Mouse (Mus musculus) frontal cortex, postnatal 25 days (tissue): ENCODE data around the gene Ntm.

ENCODE experiments used
- DNase-seq, 2 experiments: peaks; one replicate each; pipeline ENCODE4 v3.0.0; 2022; ENCODE audit warnings: low spot score in 2 of 2

Ntm gene

DNA sequence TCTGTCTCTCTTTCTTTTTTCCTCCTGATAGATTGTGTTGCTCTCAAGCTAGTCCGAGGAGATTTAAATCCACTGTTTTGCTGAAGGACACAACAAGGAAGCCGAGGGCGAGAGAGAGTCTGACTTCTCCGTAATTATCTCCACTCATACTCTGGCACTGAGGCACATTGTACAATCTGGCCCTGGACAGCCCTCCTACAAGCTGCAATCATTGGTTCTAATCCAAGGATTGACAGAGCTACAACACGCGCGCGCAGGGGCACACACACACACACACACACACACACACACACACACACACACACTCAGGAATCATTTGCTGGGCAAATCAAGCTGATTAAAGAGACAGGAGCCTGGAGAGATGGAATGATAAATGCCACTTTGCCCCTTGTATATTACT is at the start of gene Ntm:
TSS of gene Ntm (minus strand) at position 164 of the 400 bp plus-strand sequence.
- DNase-seq: peak; percentile 37 to 47

DNA sequence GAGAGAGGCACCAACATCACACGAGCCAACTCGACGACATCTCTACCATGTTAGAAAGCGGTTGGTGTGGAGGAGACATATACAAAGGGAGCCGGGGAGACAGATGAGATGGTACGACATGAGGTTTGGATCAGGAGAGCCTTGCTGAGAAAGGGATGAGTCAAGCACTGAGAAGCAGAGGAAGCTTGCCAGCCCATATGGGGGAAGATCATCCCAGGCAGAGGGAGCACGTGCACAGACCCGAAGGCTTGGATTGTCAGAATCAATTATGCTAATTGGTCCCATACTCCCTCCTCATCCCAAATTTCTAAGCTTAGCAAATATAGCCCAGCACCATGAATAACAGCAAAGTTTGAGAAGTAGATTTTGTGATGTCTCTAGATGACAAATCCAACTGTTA is 42.8 kb upstream of the Ntm start:
- no peak for DNase-seq

DNA sequence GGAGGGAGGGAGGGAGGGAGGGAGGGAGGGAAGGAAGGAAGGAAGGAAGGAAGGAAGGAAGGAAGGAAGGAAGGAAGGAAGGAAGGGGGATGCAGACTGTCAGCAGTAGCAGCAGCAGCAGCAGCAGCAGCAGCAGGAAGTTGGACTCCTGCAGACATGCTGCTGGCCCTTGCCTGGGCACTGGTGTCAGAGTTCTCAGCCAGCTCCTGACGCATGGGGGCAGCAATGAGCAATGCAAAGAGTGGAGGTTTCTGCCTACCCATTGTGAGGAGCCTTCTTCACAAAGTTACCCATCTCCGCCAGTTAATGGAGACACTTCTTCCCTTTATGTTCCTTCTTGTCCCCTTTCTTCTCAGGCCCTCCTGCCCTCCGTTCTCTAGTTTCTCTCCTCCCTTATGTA is 40.7 kb upstream of the Ntm start:
- peak; percentile 58 to 77 for DNase-seq

DNA sequence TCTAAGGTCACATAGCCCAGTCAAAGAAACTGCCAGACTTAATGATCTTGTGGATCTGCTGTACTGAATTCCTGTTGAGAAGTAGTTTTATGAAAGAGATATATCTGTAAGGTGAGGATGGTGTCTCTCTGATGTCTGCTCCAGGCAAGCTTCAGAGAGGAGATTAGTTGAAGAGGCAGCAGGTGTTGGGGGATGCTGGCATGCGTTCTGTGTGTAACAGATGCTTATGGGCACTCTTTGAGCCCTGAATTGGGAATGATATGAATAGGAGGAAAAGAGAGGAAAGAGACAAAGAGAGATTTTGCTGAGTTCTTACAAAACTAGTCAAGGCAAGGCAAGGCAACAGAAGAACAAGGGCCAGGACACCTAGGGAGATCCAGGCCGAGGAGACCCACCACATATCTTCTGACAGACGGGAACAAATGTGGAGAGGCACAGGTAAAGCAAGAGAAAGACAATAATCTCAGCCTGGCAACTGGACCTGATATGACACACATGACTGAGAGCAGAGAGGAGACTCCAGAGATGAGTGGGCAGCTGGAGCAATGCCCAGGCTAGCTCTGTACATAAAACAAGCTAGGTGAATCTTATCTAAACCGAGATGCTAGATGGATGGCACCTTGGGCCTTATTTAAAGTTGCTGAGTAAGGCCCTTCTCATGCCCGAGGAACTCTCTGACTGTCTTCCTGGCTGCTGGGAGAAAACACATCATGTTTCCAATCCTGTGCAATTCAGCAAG is 18.4 kb upstream of the Ntm start:
- DNase-seq: no peak

DNA sequence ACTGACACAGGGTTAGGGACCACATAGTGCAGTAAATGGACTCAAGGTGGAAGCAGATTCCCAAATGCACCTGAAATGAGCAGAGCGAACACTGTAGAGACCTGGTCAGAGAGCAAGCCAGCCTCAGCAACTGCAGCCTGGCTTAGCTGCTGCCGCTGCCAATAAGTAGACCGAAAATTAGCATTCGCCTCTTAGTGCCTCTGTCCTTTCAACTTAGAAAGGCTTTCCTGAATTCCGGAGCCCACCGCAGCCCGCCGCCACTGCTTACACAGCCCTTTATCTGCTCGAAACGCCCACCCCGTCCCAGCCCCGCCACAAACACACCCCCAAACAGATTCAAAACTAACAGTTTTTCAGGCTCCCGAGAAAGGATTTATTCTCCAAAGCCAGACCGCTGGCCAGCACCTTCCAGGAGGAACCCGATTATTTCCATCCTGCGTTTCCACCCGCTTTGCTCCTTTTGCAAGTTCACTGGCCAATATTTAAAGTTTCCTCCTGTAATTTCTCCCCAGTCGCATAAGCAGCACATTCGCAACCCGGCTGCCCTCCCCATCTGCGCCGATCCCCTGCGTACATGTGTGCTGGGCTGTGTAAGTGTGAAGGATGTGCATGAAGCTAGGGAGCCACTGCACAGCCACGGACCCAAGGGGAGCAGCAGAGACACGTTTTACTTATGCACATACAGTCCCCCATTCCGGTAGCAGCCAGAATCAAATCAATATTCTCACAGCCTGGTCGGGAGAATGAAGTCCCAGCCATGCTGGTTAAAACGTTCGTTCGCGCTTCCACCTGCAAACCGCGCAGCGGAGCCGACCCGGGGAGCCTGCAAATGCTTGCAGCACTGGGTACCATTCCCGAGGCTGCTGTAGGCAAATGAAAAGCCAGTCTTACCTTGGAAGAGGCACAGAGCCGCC is 730 bp downstream of the Ntm start:
- DNase-seq: peak; percentile 40 to 41

DNA sequence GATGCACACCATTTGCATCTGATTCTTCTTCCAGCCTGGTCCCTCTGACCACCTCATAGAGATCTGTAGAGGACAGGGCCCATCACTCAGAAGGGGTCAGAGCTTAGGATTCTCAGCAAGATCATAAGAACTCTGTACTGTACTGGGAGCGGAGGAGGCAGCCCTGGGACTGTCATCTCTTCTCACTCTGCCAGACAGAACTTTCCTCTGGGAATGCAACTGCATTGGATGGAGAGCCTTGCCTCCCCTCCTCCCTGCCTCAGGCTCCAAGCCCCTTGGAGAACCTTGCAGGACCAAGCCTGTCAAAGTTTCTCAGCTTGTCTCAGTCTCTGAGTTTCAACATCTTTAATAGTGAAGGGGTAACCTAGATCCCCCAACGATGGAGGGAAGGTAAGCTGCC is 1.4 kb downstream of the Ntm start:
- no peak for DNase-seq

DNA sequence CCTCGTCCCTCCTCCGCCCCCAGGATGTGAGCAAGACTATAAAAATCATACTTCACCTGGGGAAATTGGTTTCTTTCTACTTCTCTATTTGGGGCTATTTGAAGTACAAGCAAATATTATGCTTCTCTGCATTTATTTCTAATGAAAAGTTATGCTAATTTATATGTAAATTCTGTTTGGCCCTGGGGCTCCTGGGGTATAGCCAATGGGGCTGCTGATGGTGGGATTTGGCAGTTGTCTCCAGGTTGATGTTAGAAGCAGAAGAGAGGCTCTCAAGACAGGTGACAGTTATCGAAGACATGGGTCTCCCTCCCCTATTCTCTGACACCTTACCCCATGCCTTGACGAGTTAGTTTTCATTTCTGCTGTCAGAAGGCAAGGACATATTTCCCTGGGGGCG is 2.2 kb downstream of the Ntm start:
- no peak for DNase-seq

DNA sequence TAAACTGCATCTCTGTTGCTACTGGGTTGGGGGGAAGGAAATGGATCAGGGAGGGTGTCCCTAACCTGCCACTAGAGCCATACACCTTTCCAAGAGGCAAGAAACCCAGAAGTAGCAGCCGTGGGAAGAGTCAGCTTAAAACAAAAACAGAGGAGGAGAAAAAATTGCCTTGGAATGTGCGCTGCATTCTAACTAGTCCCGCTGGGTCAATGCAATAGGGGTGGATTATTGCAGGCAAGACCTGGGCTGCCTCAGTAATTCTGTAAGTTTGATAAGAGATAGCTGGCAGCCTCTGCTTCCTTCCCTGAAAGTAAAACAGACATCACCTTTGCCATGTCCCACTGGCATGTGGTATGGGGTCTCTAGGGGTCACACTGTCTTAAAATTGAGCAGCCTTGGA is 2.7 kb downstream of the Ntm start:
- DNase-seq: no peak

DNA sequence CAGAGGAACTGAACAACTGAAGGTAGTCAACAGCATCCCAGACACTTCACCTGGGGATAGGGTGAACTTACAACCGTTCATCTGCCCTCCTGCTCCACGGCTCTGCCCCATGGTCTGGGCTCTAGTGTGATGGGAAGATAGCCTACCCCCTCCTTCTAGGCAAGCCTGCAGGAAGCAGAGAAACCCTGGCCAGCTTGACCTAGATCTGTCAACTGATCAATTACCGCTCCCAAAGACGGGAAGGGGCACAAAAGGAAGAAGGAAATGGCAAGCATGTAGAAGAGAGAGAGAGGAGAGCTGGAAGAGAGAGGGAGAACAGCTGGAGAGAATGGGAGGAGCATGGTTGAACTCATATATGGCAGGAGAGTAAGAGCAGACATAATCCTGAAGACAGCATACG is 6.0 kb downstream of the Ntm start:
- DNase-seq: no peak

DNA sequence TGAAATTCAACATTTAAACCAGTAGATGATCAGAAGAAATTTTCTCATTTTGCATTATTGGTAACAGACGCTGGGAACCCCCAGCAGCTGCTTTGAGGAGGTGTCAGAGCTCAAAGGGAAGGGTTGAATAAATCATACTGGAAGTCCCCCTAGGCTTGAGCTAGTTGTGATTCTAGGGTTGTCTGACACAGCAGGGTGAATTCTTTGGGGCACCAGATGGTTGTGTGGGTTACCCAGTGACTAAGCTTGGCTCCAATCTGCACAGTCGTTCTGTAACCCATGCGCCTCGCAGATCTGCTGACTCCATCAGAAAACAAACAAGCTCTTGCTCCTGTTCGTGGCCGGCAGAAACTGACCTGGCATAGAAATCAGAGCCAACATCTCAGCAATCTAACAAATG is 8.9 kb downstream of the Ntm start:
- peak in 1 of 2 experiments; percentile 30 for DNase-seq

DNA sequence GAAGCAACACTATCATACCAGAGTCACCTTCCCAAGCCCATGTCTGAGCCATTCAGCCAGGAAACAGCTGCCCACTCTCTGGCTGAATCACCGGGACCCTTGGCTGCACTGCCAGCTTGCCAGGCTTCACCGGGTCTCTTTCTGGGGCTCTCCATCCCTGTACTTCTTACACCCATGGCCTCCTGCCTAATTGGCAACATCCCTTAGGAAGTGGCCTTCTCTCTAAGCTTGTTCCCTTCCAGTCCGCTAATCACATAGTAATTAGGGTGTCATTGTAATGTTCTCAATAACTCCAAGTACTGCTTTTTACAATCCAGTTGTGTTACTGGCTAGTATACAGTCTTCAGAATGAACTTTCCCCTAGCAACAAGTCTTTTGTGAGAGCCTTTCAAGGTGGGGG is 13.9 kb downstream of the Ntm start:
- no peak for DNase-seq

DNA sequence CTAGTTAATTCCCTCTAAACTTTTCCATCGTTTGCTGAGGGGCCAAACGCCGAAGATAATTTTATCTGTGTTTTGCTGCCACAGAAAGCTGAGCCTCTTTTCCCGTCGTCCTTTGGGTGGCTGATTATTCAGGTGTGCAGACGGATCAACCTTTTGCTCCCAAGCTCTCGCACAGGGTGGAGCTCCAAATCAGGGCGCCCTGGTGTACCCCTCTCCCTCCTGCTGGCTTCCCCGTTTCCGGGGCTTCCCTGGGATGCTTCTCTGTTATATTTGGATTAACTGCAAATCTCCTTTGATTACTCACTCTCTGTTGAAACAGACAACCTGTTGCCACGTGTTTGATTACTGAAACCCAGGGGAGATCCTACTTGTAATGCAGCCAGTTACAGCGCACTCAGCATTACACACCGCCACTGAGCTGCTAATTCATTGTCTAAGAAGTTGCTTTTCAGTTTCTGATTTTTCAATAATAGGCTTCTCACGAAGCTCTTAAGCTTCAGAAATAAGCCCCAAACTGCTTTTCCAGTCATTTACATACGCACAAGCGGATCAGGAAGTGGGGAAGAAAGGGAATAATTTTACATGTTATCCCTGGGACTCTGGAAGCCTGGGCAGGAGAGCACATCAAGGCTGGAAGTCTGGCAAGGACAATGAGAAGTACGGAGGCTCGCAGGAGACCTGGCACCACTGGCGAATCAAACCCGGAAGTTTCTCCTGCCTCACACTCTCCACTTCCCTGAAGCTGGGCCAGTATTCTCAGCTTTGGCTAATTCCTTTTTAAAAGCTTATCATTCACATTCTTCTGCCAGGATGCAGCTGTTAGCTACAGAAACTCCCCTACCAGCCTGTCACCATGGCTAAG is 19.5 kb downstream of the Ntm start:
- no peak for DNase-seq

DNA sequence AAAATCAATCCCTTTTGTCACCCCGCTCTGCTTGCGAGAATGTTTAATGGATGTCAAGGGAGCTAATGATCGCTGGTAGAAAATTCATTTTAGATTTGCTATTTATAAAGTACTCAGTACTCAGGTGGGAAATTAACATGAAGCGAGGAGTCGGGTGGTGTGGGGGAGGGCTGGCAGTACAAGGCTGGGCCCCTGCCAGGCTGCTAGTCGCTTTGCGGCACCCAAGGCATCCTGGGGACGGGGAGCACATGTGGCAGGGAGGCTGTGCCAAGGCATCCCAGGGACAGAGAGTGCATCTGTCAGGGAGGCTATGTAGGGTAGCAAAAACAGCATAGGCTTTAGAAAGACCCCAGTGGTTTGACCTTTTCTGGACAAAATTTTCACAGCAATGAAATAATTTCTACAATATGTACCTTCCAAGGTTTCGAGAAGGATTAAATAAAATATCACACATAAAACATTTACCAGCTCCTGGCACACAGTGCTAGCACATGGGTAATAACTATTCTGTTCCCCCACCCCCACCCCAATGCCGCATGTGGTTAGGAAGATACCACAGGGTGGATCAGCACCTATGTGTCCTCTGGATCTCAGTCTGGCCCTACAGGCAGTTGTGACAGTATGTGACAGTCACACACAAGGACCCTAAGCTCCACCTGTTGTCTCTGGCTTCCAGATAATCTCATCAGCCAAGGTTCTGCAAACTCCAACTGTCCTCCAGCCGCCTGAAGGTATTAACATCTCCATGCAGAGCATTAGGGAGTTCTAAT is 20.6 kb downstream of the Ntm start:
- DNase-seq: peak in 1 of 2 experiments; percentile 22

DNA sequence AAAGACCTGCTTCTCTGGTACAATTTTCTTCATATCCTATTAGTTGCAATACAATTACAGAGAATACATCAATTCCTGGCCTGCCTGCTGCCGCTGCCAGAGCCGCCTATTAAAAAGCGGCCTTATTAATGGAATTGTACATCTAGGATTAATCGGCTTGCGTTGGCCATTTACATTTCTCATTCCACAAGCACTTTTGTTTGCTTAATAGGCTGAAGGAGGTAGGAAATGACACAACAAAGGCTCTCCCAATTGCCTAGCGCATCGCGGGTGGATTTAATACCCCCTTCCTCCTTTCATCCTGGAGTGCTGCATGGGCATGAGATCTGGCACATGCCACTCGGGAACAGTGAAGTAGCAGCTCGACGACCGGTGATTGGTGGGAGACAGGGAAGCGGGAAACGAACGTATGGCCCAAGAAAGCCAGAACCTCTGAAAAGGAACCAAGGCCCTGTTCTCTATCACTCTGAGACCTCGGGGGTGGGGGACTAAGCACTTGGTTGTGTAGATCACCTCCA is 23.4 kb downstream of the Ntm start:
- DNase-seq: no peak

DNA sequence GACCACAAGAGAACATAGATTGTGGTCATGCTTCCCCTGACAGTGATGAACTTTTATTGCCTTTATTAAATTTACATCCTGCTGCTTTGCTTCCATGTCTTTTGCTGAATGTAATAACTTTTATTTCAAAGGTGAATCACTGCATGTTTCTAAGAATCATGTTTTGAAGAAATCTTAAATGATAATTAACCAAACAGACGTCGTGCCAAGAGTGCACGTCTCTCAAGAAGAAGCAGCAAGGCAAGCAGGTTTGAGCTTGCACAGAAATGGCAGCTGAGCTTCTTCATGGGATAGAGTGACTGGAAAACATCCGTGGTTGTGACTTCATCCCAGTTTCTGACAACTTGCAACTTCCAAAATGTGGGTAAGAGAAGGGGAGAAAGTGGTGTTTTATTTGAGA is 34.1 kb downstream of the Ntm start:
- DNase-seq: no peak

DNA sequence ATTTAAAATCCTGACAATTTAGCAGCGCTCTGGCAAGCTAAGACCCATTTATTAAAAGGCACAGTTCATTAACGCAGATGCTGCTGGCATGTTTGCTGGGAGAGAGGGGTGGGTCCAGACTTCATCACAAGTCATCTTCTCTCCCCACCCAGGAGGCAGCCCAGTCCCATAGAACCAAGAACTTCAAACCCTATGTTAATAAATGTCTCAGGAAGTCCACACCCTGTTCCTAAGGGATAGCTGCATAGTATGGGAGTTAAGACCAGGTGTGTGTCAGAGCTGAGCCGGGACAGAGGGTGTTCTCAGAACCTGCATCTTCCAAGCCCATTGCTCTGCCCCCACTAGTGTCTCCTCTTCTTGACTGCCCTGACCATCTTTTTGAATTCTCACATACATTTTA is 37.6 kb downstream of the Ntm start:
- no peak for DNase-seq

DNA sequence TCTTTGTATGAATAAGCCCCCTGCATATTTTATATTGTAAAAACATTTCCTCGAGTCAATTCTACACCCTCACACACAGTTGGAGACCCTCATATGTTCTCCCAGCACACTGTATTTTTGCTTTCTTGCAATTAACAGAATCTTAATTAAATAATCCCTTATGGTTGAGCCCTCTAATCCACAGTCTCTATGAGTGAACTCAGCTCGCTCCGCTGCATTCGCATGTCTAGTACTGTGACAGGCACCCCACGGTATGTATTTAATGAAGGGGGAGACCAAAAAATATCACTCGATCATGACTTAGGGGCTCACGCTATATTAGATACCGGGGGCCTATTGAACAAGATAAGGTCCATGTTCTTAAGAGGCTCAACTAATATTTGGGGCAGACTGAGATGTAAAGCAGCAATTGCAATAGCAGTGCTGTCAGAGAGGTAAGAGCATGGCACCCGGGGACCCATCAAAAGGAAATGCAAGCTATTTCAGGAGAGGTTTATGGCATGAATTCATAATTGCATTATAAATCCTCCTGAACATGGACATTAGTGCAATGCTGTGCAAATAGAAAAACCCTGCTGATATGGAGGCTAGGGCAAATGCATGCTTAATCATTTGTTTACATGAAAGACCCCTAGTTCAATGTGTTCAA is 64.4 kb downstream of the Ntm start:
- DNase-seq: no peak

DNA sequence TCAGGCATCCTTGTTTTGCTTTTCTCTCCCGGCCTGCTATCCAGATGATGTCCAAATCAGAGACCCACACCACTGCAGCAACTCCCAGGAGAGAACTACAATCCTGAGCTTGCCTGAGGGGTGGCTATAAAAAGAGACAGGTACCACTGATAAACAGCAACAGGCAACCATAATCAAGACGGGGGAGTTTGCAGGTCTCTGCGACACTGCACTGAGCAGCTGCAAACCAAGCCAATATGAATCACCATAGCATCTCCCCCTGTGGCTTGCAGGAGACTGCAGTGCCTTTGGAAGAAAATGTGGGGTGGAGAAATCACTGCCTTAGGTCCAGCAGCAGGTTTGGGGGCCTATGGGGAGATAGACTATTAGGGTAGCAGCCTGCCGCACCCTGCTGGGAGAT is 65.5 kb downstream of the Ntm start:
- DNase-seq: no peak

DNA sequence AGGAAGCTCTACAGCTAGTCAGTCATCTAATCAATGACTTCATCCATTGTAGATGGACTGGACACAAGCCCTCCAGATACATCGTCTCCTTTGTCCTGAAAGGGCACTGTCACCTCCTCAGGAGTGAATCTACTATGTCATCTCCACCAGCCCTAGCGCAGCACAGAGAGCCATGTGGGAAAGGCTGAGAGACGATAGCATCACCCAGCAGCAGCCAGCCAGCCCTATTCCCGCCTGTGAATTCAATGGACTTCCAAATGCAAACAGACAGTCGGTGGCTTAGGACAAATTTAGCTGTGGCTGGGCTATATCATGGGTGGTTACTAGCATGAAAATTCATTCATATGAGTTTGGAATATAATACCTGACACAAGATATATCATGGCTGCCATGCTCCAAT is 70.1 kb downstream of the Ntm start:
- DNase-seq: no peak

DNA sequence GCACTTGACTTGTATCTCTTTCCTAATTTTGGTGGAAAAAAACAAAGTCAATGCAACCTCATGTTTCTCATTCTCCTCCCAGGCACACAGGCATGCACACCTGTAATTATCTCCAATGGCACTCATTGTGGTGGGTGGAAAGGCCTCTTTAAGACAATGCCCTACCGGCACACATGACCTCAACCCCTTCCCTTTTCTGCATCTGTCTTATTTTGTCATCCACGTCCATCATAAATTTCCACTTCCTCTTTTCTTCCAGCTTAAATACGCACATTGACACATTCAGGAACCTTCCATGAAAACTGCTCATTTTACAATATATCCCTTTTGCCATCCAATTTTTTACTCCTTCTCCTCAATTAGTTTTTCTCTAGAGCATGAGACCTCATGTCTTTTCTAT is 74.2 kb downstream of the Ntm start:
- no peak for DNase-seq

DNA sequence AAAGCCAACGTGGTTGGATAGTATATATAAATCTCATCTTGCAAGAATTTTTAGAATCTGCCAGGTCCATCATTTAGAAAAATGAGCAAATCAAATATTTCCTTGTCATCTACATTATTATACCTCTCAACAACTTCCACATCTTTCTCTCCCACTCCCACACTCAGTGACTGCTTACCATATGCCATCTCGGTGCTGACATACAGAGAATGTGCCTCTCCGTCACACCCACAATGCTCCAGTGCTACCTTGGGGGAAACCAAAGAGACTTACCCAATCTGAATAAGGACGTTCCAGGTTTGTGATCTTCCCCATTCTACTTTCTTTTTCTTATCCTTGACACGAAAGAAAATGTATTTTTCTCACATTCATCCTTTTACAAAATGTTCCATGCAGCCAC is 75.0 kb downstream of the Ntm start:
- no peak for DNase-seq
